Mouse (Mus musculus) bone marrow macrophage, adult 2 months (primary cell): ENCODE measurements around the gene E130114P18Rik. TPM values are rescaled to one million over a fixed set of nuclear protein-coding genes. Genes with fewer than 3 reads are reported as not detected.

Experiments used
- H3K27ac ChIP-seq: 2 replicates; pipeline ENCODE4 v1.5.1; 2012; ENCODE audit warnings: low read depth, low read length; ENCODE audit not compliant: insufficient read depth
- H3K4me1 ChIP-seq: 2 replicates; pipeline ENCODE4 v1.6.1; 2012; ENCODE audit warnings: low read length; ENCODE audit not compliant: control insufficient read depth, insufficient read depth
- H3K4me3 ChIP-seq: 2 replicates; pipeline ENCODE4 v1.5.1; 2012; ENCODE audit warnings: mild to moderate bottlenecking, low read length, moderate library complexity; ENCODE audit not compliant: insufficient read depth
- CTCF ChIP-seq: IDR thresholded peaks from 2 replicates; pipeline ENCODE4 v1.5.1; 2012; ENCODE audit warnings: low read depth, mild to moderate bottlenecking, low read length, moderate library complexity
- POLR2A ChIP-seq: IDR thresholded peaks from 2 replicates; pipeline ENCODE4 v1.6.1; 2012; ENCODE audit warnings: mild to moderate bottlenecking, low read depth, low read length, borderline replicate concordance
- polyA plus RNA-seq: library from polyadenylated mRNA; stranded (reverse); fragments of >200 nt; gene quantifications from 2 replicates; pipeline ENCODE4 v1.2.4, GENCODE M21; 2012; ENCODE audit not compliant: missing spikeins, insufficient read depth, insufficient read length

The E130114P18Rik gene
- polyA plus RNA-seq, 1 experiment: not detected

DNA sequence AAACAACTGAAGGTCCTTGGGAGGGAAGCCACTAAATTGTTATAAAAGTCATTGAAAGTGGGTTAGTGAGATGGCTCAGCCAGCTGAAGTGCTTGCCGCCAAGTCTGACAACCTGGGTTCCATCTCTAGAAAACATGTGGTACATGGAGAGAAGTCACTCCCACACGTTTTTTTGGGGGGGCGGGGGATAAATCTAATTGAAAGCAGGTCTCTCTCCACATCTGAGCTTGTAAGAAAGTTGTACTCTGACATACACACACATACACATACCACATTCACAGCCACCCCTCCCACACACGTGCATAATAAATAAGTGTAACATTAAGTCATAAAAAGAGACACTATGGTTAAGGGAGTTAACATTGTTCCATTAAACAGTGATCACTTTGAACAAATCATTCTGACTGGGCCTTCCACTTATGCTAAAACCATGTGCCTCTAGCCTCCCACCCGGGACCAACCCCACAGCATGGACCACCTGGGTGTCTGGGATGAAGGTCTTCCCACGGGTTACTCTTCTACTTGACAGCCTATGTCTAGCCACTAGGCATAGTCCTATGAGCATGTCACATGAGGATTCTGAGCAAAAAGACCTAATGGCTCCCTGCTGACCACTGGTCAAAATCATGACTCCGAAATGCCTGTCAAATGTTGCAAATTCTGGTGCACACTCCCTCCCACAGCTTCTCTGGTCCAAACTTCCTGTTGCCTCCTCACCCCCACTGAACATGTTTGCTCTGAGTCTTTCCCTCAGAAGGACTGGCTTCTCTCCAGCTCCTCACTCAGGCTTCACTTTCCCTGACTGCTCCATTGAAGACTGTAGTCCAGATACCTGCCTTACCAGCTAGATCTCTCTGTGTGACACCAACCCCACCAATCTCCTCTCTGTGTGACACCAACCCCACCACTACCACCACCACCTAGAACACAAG lies 80.9 kb downstream of the E130114P18Rik start:
- H3K4me1 ChIP-seq: no peaks in the 10 kb centered on the region
- TF ChIP-seq CTCF: no peak
- no peak for TF ChIP-seq POLR2A
- H3K4me3 ChIP-seq: no peak overlapping the region
- no peak overlapping the region for H3K27ac ChIP-seq

DNA sequence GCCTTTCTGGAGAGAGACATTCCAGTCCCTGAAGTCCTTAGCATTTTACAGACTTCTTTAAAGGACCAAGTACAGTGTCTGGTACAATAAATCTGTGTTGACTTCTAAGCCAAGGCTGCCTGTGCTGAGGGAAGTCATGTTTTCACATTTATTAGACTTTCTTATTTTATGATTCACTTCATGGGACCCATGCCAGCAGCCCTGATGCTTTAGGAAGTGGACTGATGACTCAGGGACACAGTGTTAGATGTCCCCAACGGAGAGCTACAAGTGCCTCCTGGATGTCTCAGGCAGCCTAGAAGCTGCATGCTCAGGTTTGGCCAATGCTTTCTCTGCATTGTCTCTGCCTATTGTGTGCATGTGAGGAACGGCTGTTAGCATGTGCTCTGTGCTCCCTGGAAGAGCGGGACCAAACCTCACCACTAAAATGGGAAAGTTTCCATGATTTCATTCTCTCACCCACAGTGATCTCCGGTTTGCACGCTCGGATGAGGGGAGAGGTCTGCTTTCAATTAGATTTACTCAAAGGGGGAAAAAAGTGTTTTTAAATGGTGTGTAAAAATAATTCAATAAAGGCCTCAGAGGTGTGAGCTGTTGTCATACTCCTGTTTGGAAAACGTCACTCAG lies 82.4 kb downstream of the E130114P18Rik start:
- H3K4me3 ChIP-seq: no peak overlapping the region
- no peaks in the 10 kb centered on the region for H3K4me1 ChIP-seq
- TF ChIP-seq CTCF (no peak), POLR2A (no peak)
- no peak overlapping the region for H3K27ac ChIP-seq

DNA sequence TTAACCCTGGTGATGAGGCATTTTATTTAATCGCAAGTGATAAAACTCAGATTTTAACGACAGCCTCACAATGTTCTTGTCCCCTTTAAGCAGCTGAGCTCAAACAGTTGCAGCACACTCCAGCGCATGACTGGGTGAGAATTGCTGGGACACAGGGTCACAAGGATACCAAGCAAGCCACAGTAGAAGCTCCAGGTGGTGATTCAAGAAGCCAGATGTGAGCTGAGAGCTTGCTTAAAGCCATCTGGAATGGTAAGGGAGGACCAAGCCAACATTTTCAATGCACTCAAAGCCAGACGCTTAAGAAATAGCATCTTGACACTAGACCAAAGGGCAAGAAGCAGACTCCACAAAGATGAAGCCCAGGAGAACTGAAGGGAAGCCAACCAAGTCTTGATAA lies 83.9 kb downstream of the E130114P18Rik start:
- H3K4me3 ChIP-seq: no peak overlapping the region
- no peaks in the 10 kb centered on the region for H3K4me1 ChIP-seq
- TF ChIP-seq CTCF (no peak), POLR2A (no peak)
- H3K27ac ChIP-seq: no peak overlapping the region

DNA sequence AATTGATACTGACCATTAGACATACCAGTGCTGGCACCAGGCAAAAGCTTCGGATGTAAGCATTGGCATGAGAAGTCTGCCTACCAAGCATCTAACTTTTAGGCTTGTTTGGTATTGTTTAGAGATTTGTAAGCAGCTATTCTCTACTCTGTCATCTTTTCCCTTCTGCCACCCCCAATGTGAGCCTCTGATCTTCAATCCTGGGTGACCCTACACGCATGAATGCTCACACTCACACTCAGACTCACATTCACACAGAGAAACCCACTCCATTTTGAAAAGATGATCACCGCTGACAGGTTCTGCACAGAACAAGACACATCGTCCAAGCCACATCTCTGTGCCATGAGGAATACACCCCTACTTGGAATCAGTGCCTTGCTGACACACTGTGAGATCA lies 84.8 kb downstream of the E130114P18Rik start:
- no peaks in the 10 kb centered on the region for H3K4me1 ChIP-seq
- TF ChIP-seq POLR2A: no peak
- no peak for TF ChIP-seq CTCF
- no peak overlapping the region for H3K4me3 ChIP-seq
- H3K27ac ChIP-seq: no peak overlapping the region

DNA sequence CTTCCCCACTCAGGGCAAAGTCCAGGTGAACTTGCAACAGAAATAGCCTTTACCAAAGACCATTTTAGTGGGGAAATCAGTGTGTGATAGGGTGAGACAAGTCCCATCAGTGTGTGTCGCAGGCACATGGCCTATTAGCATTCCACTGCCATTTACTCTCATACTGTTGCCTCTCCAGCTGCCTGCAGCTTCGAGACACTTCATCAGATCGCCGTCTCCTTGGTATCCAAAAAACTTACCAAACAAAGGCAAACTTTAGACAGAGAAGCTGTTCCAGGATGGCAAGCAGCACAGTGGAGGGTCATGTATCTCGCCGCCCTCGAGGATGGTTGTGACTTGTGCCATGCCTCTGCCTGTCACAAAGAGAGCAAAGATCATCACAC lies 87.5 kb downstream of the E130114P18Rik start:
- no peaks in the 10 kb centered on the region for H3K4me1 ChIP-seq
- H3K27ac ChIP-seq: no peak overlapping the region
- TF ChIP-seq POLR2A: no peak
- no peak for TF ChIP-seq CTCF
- H3K4me3 ChIP-seq: no peak overlapping the region

DNA sequence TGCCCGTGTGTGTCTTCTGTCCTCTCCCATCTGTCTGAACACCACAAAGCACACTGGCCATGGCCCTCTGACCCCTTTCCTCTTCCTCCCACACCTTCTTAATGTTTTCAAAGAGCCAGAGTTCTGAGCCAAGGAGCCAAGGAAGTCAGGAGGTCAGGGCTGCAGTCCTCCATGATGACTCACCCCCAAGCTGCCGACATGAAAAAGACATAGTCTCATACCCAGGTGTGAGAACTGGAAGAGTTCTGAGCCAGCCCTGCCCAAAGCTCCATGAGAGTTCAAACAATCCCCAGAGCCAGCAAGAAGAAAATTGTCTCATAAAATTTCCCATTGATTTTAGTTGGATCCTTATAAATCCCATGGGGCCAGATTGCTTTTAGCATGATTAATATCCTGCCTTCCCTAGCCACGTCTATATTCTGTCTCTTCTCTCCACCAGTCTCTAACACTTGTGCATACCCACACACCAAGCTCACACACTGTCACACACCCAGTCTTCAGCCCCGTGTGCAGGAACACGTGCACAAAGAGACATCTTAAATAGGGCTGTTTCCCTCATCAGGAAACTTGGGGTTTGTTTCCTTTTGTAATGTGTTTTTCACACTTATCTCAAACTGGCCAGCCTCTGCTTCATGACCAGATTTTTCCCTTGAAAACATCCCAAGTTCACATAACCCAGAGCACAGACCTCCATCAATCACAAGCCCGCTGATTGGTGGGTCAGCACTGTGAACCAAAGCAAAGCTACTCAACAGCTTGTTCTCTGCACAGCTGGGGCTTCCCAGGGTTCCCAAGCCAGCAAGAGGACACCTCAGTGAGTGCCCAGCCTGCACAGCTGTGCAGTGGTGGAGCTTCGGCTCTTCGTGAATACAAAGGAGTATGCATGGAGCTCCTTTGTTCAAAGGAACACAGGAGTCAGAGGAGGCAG lies 88.2 kb downstream of the E130114P18Rik start:
- Histone ChIP-seq H3K27ac (no peak overlapping the region), H3K4me3 (no peak overlapping the region), H3K4me1 (no peaks in the 10 kb centered on the region)
- TF ChIP-seq CTCF (no peak), POLR2A (no peak)

DNA sequence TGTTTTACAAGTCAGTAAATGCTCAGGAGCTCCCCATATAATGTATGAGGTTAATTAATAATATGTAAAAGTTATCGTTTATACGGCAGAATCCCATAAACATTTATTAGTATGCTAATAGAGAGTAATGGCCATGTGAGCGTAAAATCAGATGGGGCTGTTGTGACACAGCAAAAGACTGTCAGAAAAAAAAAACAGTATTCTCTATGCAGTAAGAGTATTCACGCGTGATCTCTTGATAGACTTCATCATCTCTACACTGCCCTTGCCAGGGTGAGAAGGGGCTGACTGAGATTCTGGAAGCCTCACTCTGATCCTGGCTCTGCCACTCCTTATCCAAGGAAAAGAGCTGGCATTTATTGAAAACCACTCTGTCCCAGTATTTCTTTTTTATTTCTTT lies 91.9 kb downstream of the E130114P18Rik start:
- H3K4me3 ChIP-seq: no peak overlapping the region
- no peak overlapping the region for H3K27ac ChIP-seq
- TF ChIP-seq POLR2A (no peak), CTCF (no peak)
- no peaks in the 10 kb centered on the region for H3K4me1 ChIP-seq

DNA sequence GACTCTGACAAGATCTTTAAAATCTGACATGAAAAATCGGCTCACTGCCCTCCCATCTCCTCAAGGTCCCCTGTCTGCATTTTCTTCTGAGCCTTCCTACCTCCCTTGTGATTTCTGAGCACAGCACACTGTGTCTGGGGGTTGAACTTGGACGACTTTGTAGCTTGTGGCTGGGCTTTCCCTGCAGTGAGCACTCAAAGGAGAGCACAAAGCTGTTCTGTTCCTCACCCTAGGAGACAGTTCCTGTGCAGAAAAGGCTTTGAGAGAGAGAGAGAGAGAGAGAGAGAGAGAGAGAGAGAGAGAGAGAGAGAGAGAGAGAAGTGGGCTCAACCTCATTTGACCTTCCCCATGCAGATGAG lies 101.3 kb downstream of the E130114P18Rik start:
- TF ChIP-seq CTCF (no peak), POLR2A (no peak)
- no peaks in the 10 kb centered on the region for H3K4me1 ChIP-seq
- H3K4me3 ChIP-seq: no peak overlapping the region
- no peak overlapping the region for H3K27ac ChIP-seq

DNA sequence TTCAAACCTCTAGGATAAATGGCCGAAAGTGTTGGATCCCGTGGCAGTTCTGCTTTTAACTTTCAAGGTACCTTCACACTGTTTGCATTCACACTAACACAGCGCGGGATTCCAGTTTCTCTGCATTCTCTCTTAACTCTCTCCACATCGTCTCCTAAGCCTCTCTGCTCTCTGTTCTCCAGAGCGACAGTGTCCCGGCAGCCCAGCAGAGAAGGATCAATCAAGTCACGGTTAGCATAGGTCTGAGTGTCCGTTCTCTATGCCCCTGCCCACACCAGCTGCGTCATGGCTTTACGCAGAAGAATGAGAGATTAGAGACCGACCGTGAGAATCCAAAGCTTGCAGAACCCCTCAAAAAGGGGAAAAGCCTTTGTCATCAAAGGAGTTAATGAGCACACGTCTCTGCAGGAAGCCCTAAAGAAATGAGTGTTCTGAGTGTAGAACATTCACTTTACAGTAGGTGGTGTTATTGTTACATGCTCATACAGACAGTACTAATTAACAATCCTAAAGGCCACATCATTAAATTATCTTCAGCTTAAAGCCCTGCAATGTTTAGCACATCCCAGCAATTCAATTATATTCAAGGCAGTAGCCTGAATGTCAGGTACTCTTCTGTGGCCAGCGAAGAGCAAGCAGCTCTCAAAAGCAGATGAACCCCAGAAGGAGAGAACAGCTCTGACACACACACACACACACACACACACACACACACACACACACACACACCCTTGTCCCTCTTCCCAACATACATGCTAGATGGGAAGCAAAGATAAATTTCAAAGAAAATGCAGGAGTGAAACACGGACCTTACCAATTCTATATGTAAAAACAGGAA lies 101.9 kb downstream of the E130114P18Rik start:
- Histone ChIP-seq H3K4me3 (no peak overlapping the region), H3K27ac (no peak overlapping the region), H3K4me1 (no peaks in the 10 kb centered on the region)
- TF ChIP-seq POLR2A: no peak
- TF ChIP-seq CTCF: no peak
